Mouse (Mus musculus) embryonic fibroblast, embryonic 13.5 days (primary cell): Measurements from ENCODE around the gene Thap3.

Experiments used
- CTCF ChIP-seq: IDR thresholded peaks from 2 replicates; pipeline ENCODE4 v1.5.1; 2011; ENCODE audit warnings: mild to moderate bottlenecking, control low read depth, low read length, moderate library complexity, borderline replicate concordance; ENCODE audit not compliant: insufficient read depth
- POLR2A ChIP-seq: IDR thresholded peaks from 2 replicates; pipeline ENCODE4 v1.6.1; 2011; ENCODE audit warnings: low read depth, mild to moderate bottlenecking, control low read depth, low read length, moderate library complexity

GRCm38 (mm10) chr4:152038225-152038984 is 49.6 kb upstream of the Thap3 start, which contains the start of gene Tas1r1:
- TF ChIP-seq CTCF (no peak), POLR2A (no peak)
